Mouse (Mus musculus) testis, postnatal 10 days (tissue): ENCODE data around the gene Epb41l1.
A peak's percentile ranks its signal among the peaks of the same experiment; 100 is the strongest.
"Not testable (repeated sequence)": the region's sequence is repeated elsewhere in the genome, so short reads cannot be mapped to it uniquely, and the experiment has no call there.

Source experiments
- DNase-seq: peaks from one replicate; pipeline ENCODE4 v3.0.0; 2021; ENCODE audit warnings: low spot score

Epb41l1 gene

GRCm38 (mm10) chr2:156487589-156488160 lies 67.0 kb downstream of the Epb41l1 start:
- DNase-seq, result no peak

- no peak for DNase-seq
Measured at GRCm38 (mm10) chr2:156488166-156488814, 67.6 kb downstream of the Epb41l1 start.

- no peak for DNase-seq
Measured at GRCm38 (mm10) chr2:156490176-156490575, 69.5 kb downstream of the Epb41l1 start.

GRCm38 (mm10) chr2:156491796-156492195 lies 71.1 kb downstream of the Epb41l1 start:
- DNase-seq, result no peak

- DNase-seq, result no peak
Measured at GRCm38 (mm10) chr2:156493766-156494165, 73.1 kb downstream of the Epb41l1 start.

- no peak for DNase-seq
Measured at GRCm38 (mm10) chr2:156494465-156494864, 73.8 kb downstream of the Epb41l1 start.

- DNase-seq, result no peak
Measured at GRCm38 (mm10) chr2:156494875-156495274, 74.2 kb downstream of the Epb41l1 start.

- DNase-seq, result no peak
Measured at GRCm38 (mm10) chr2:156496816-156497566, 76.3 kb downstream of the Epb41l1 start.

- peak; percentile 84 for DNase-seq
Measured at GRCm38 (mm10) chr2:156497915-156498314, 77.2 kb downstream of the Epb41l1 start.

GRCm38 (mm10) chr2:156501025-156501424 lies 80.3 kb downstream of the Epb41l1 start:
- no peak for DNase-seq

- no peak for DNase-seq
Measured at GRCm38 (mm10) chr2:156505533-156505932, 84.8 kb downstream of the Epb41l1 start.

- no peak for DNase-seq
Measured at GRCm38 (mm10) chr2:156512028-156512427, 91.3 kb downstream of the Epb41l1 start.

GRCm38 (mm10) chr2:156512561-156512960 lies 91.9 kb downstream of the Epb41l1 start:
- DNase-seq, result no peak

- DNase-seq, result no peak
Measured at GRCm38 (mm10) chr2:156515102-156515501, 94.4 kb downstream of the Epb41l1 start.

- DNase-seq, result peak; percentile 91
Measured at GRCm38 (mm10) chr2:156515565-156516185, 95.0 kb downstream of the Epb41l1 start.

- DNase-seq, result not testable (repeated sequence)
Measured at GRCm38 (mm10) chr2:156516678-156517077, 96.0 kb downstream of the Epb41l1 start.

GRCm38 (mm10) chr2:156518306-156518705 lies 97.6 kb downstream of the Epb41l1 start:
- no peak for DNase-seq

GRCm38 (mm10) chr2:156519584-156519983 lies 98.9 kb downstream of the Epb41l1 start:
- no peak for DNase-seq

- DNase-seq, result no peak
Measured at GRCm38 (mm10) chr2:156522994-156523393, 102.3 kb downstream of the Epb41l1 start.

- no peak for DNase-seq
Measured at GRCm38 (mm10) chr2:156524078-156524477, 103.4 kb downstream of the Epb41l1 start.

- DNase-seq, result no peak
Measured at GRCm38 (mm10) chr2:156529726-156530125, 109.0 kb downstream of the Epb41l1 start.

GRCm38 (mm10) chr2:156533160-156533559 lies 112.5 kb downstream of the Epb41l1 start:
- no peak for DNase-seq
